Mouse (Mus musculus) stomach, embryonic 15.5 days (tissue): ENCODE measurements at regions not wholly inside any gene's neighbourhood (a gene's known extent, or its start where the extent isn't known, plus 50 kb on each side); places are given as distances from the start of the nearest gene placed in this dataset.

Experiments used
- ATAC-seq: fragments of 200-750 bp; cut with Nextera tagmentation; 2 replicates; pipeline ENCODE4 v1.8.0; 2017; ENCODE audit warnings: low read depth, moderate number of reproducible peaks, moderate TSS enrichment; ENCODE audit not compliant: insufficient read depth, low FRiP score
- H3K27ac ChIP-seq: fragments of 300-500 bp; sonication (generic); 2 replicates; pipeline ENCODE4 v1.5.1; 2015; ENCODE audit warnings: mild to moderate bottlenecking, inconsistent platforms
- H3K27me3 ChIP-seq: fragments of 300-500 bp; sonication (generic); replicated peaks from 2 replicates; pipeline ENCODE4 v1.6.1; 2015; ENCODE audit warnings: inconsistent platforms
- H3K36me3 ChIP-seq: fragments of 300-500 bp; sonication (generic); 2 replicates; pipeline ENCODE4 v1.6.1; 2015; ENCODE audit warnings: inconsistent platforms
- H3K4me1 ChIP-seq: fragments of 300-500 bp; sonication (generic); 2 replicates; pipeline ENCODE4 v1.6.1; 2015; ENCODE audit warnings: inconsistent platforms
- H3K4me2 ChIP-seq: fragments of 300-500 bp; sonication (generic); 2 replicates; pipeline ENCODE4 v1.6.1; 2015; ENCODE audit warnings: mild to moderate bottlenecking, inconsistent platforms
- H3K4me3 ChIP-seq: fragments of 300-500 bp; sonication (generic); replicated peaks from 2 replicates; pipeline ENCODE4 v1.5.1; 2015; ENCODE audit warnings: inconsistent platforms
- H3K9ac ChIP-seq: fragments of 300-500 bp; sonication (generic); 2 replicates; pipeline ENCODE4 v1.6.1; 2015; ENCODE audit warnings: inconsistent platforms
- H3K9me3 ChIP-seq: fragments of 300-500 bp; sonication (generic); 2 replicates; pipeline ENCODE4 v1.6.1; 2016; ENCODE audit warnings: inconsistent platforms
- WGBS: fragments of 180-500 bp; shearing (Covaris S2); methylation state at CpG from one replicate; pipeline ENCODE4 v1.1.7; 2015; 5-methylcytosine and 5-hydroxymethylcytosine counted together

DNA sequence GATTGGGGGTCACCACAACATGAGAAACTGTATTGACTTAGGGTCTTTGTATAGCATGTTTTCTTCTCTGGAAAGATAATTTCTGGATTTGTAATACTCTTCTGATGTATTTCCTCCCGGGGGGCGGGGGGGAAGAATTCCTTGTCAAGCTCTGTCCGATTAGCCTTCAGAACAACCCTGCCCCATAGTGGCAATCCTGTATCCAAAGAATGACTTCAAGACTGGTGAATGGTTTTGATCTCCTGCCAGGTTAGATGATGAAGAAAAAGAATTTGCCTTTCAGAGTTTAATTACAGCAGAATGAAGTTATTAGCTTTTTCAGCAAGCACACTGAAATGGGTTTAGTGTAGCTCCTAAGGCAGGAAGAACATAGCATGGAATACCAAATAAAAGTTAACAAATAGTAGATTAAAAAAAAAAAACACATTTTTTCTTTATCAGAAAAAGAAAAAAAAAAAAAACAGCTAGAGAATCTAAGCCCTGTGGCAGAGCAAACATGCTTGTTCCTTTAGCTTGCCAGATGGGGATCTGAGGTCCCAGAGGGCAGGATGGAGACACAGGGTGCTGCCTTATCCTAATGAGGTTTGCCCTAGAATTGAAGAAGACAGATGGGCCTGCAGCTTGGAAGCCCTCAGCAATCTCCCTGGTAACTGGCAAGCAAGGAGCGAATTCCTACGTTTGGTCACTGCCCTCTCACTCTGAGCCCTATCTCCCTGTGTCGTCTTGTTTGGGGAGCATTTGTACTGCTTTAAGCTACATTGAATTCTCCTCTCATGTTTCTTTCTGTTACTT lies 280.9 kb upstream of the Gm9972 start:
- no peak overlapping the region for H3K9ac ChIP-seq
- H3K27ac ChIP-seq, result no peak overlapping the region
- ATAC-seq, result no peak
- 66% methylated on average over 6 of the region's 6 CpGs for WGBS
- no peak overlapping the region for H3K4me3 ChIP-seq
- H3K4me1 ChIP-seq, result no peaks in the 10 kb centered on the region
- no peaks in the 10 kb centered on the region for H3K9me3 ChIP-seq
- H3K27me3 ChIP-seq, result no peaks in the 10 kb centered on the region
- H3K4me2 ChIP-seq, result no peak overlapping the region
- no peaks in the 10 kb centered on the region for H3K36me3 ChIP-seq

DNA sequence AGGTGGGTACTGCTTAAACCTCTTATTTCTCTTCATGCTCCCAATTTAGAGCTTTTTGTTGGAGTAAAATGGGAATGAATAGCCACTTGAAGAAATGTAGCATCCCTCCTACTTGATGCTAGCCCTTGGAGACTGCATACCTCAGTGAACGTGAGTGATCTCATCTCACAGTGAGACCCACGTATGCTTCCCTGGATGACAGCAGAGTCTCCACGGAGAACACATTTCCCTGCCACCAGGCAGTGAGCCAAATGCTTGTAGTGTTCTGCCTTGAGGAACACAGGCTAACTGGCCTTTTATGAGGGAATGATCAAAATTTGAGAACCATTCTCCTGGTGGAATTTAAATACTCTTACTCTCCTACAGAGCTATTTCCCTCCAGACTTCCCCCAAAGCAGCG lies 280.1 kb upstream of the Gm9972 start:
- Histone ChIP-seq H3K9ac (no peak overlapping the region), H3K4me1 (no peaks in the 10 kb centered on the region), H3K27ac (no peak overlapping the region), H3K9me3 (no peaks in the 10 kb centered on the region), H3K4me3 (no peak overlapping the region), H3K4me2 (no peak overlapping the region), H3K27me3 (no peaks in the 10 kb centered on the region), H3K36me3 (no peaks in the 10 kb centered on the region)
- WGBS, result 59% methylated on average over 4 of the region's 4 CpGs
- no peak for ATAC-seq

DNA sequence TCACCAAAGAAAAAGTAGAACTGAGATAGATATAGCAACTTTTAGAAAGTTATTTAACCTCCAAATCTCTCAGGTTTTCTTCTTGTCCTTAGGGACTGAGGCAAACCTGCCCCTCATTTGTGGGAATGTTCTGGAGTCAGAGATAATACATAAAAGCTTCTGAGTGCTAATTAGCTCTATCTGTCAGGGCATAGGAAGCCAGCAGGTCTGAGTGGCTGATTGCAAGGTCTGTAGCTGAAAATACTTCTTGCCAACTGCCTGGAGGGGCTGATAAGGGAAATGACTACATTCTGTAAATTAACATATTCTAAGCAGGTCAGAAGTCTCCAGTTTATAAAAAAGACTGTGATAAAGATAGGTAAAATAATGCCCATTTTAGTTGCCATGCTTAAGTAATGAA lies 270.3 kb upstream of the Gm9972 start:
- Histone ChIP-seq H3K27ac (no peak overlapping the region), H3K36me3 (no peaks in the 10 kb centered on the region), H3K4me2 (no peak overlapping the region), H3K9ac (no peak overlapping the region), H3K27me3 (no peaks in the 10 kb centered on the region), H3K4me3 (no peak overlapping the region), H3K9me3 (no peaks in the 10 kb centered on the region), H3K4me1 (no peaks in the 10 kb centered on the region)
- ATAC-seq, result no peak

DNA sequence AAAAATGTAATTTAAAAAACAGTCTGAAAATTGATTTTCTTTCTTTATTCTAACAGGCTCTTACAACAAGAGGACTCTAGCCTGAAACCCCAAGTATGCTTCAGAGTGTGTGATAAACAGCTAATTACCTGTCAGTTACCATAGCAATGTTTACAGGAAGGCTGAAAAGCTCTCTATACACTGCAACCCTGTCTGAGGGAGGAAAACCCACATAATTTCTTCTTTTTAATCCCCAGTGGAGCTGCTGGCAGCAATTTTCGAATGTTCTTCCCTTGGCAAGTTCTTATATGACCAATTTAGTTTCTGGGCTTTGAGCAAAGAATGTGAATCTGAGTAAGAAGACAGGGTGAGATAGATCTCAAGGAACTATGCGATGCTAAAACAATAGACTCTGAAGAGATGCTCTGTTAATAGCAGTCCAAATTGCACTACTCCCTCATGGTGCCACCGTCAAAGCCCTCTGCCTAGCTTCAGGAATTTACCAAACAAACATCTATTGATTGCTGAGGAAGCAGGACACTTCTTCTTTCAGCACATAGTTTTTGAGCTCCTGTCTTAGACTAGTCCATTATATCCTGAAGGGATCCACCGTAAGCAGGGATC lies 260.4 kb upstream of the Gm9972 start:
- H3K4me2 ChIP-seq, result no peak overlapping the region
- H3K4me3 ChIP-seq, result no peak overlapping the region
- no peaks in the 10 kb centered on the region for H3K27me3 ChIP-seq
- H3K9me3 ChIP-seq, result no peaks in the 10 kb centered on the region
- no peaks in the 10 kb centered on the region for H3K4me1 ChIP-seq
- 52% methylated on average over 4 of the region's 4 CpGs for WGBS
- H3K27ac ChIP-seq, result no peak overlapping the region
- H3K36me3 ChIP-seq, result no peaks in the 10 kb centered on the region
- H3K9ac ChIP-seq, result no peak overlapping the region
- ATAC-seq, result no peak

DNA sequence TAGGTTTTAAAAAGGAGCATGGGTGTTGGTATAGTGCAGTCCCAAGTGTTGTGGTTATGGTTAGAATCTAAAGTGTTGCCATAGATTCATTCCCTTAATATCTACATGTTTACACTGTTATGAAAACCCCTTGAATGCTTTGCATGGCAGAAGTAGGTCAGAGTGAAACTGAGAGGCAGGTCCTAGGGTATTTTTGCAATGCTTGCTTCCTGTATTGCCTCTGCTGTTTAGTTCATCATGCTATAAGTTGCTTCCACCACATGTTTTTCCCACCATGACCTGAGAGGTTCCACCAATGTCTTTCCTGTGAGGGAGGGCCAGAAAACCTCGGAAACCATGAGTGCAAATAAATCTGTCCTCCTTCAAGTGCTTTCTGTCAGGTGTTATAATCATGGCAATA lies 224.1 kb upstream of the Gm9972 start:
- no peak for ATAC-seq
- Histone ChIP-seq H3K9me3 (no peaks in the 10 kb centered on the region), H3K27ac (no peak overlapping the region), H3K36me3 (no peaks in the 10 kb centered on the region), H3K4me3 (no peak overlapping the region), H3K27me3 (no peaks in the 10 kb centered on the region), H3K4me1 (no peaks in the 10 kb centered on the region), H3K9ac (no peak overlapping the region), H3K4me2 (no peak overlapping the region)
- 55% methylated on average over 1 of the region's 1 CpGs for WGBS

DNA sequence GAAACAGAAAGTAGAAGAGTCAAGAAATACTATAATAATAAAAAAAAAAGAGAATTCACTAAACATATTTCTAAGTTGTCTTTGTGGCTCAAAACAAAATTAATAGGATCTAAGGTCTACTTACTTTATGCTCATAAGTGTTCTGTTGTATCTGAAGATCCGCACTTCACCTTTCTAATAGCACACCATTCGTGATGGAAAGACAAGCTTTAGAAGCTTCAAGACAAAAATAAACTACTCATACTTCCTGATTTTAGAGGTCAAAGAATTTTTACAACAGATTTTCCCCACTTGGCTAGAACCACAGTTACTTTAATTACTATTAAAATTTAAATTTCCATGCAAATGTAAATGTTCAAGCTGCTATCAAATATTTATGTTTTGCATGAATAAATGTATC lies 219.8 kb upstream of the Gm9972 start:
- H3K9ac ChIP-seq, result no peak overlapping the region
- WGBS, result 62% methylated on average over 2 of the region's 2 CpGs
- H3K9me3 ChIP-seq, result no peaks in the 10 kb centered on the region
- no peak overlapping the region for H3K4me3 ChIP-seq
- H3K27me3 ChIP-seq, result no peaks in the 10 kb centered on the region
- H3K4me2 ChIP-seq, result no peak overlapping the region
- H3K27ac ChIP-seq, result no peak overlapping the region
- no peaks in the 10 kb centered on the region for H3K4me1 ChIP-seq
- no peaks in the 10 kb centered on the region for H3K36me3 ChIP-seq
- no peak for ATAC-seq

DNA sequence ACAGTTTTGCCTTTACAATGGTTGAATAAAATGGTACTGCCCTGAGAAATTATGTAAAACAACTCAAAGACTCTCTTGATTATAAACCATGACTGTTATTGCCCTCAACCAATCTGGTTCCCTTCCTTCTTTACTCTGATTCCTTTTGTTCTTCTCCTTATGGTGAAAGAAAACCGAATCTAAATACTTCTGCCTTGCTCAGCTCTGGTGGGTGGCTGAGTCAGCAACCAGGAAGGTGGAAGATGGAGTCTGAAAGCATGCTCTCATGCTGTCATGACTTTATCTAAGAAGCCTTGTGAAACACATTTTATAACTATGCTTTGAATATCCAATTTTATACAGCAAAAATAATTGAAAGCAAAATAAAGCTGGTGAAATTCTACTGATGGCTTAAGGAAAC lies 212.7 kb upstream of the Gm9972 start:
- no peak overlapping the region for H3K4me3 ChIP-seq
- no peaks in the 10 kb centered on the region for H3K36me3 ChIP-seq
- H3K9ac ChIP-seq, result no peak overlapping the region
- ATAC-seq, result no peak
- H3K4me2 ChIP-seq, result no peak overlapping the region
- H3K9me3 ChIP-seq, result no peaks in the 10 kb centered on the region
- 57% methylated on average over 1 of the region's 1 CpGs for WGBS
- H3K4me1 ChIP-seq, result no peaks in the 10 kb centered on the region
- no peaks in the 10 kb centered on the region for H3K27me3 ChIP-seq
- no peak overlapping the region for H3K27ac ChIP-seq

DNA sequence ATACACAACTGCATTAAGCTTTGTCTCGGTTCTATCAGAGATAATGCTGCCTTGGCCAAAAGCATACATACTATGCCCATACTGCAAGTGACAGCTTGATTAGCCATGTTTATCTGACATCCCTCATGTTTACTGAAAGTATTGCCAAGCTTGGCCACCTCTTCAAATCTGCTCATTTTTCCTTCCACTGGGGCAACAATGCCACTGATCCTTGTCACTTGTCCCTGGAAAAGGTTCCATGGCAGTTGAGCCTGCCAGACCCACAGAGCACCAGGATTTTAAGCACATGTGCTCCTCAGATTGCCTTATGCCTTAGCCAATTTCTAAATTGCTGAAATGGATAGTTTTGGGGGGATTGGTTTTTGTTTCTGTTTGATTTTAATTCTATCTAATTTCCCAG lies 189.8 kb upstream of the Gm9972 start:
- no peak overlapping the region for H3K9ac ChIP-seq
- H3K36me3 ChIP-seq, result no peaks in the 10 kb centered on the region
- H3K4me2 ChIP-seq, result no peak overlapping the region
- H3K4me1 ChIP-seq, result no peaks in the 10 kb centered on the region
- 49% methylated on average over 1 of the region's 1 CpGs for WGBS
- H3K27me3 ChIP-seq, result no peaks in the 10 kb centered on the region
- no peak overlapping the region for H3K27ac ChIP-seq
- H3K9me3 ChIP-seq, result no peaks in the 10 kb centered on the region
- no peak overlapping the region for H3K4me3 ChIP-seq
- ATAC-seq, result no peak

DNA sequence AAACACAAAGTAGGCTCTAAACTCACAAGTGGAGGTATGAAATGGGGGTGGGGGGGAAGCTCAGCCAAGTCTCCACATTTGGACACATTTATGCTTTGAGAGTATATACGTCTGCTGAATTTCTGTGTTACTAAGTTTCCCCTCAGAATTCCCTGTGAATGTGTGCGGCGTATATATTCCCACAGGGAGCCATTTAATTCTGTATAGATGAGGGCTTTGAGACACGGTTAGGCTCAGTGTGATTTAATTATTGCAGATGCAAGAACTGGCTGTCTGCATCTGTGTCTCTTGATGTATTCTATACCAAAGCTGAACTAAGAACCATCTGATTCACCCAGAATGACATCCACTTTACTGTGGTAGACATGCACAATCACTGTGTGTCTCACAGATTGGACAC lies 181.1 kb upstream of the Gm9972 start:
- Histone ChIP-seq H3K4me3 (no peak overlapping the region), H3K27me3 (no peaks in the 10 kb centered on the region), H3K9me3 (no peaks in the 10 kb centered on the region), H3K9ac (no peak overlapping the region), H3K36me3 (no peaks in the 10 kb centered on the region), H3K4me1 (no peaks in the 10 kb centered on the region), H3K4me2 (no peak overlapping the region), H3K27ac (no peak overlapping the region)
- ATAC-seq, result no peak
- 86% methylated on average over 4 of the region's 4 CpGs for WGBS

DNA sequence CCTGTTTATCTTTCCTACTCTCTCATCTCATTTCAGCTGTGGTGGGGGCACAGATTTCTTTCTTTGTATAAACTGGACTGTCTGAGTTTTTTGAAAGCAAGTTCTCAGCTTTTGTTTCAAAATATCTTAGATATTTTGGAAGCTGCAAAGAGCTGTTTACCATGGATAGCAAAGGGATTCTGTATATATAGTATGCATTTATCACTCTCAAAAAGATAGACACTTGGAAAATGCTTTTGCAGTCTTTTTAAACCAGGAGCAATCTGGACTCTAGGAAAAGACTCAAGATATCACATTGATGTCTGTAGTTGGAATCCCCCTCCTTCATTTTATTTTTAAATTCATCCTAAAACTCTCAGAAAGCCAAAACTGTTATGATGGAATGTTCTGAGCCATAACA lies 177.9 kb upstream of the Gm9972 start:
- no peak for ATAC-seq
- no peaks in the 10 kb centered on the region for H3K36me3 ChIP-seq
- H3K27me3 ChIP-seq, result no peaks in the 10 kb centered on the region
- H3K4me2 ChIP-seq, result no peak overlapping the region
- H3K9ac ChIP-seq, result no peak overlapping the region
- H3K9me3 ChIP-seq, result no peaks in the 10 kb centered on the region
- no peak overlapping the region for H3K27ac ChIP-seq
- no peaks in the 10 kb centered on the region for H3K4me1 ChIP-seq
- no peak overlapping the region for H3K4me3 ChIP-seq

DNA sequence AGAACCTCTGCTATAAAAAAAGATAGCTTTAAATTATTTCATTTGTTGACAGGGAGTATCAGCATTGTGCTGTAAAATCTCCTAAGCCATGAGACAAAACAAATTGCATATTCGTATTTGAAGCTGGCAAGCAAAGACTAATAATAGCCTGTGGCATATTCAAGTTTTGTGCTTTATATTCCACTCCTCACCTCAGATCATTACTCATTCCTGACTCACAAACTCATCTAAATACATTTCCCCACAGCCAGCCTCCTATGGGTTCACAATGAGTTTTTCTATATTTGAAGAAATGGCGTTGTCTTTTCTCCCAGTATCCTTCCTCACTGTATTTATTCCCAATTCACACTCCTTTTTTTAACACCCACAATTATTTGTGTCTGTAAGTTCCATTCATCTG lies 161.5 kb upstream of the Gm9972 start:
- 84% methylated on average over 2 of the region's 2 CpGs for WGBS
- Histone ChIP-seq H3K36me3 (no peaks in the 10 kb centered on the region), H3K4me1 (no peaks in the 10 kb centered on the region), H3K9ac (no peak overlapping the region), H3K4me3 (no peak overlapping the region), H3K27ac (no peak overlapping the region), H3K4me2 (no peak overlapping the region), H3K27me3 (no peaks in the 10 kb centered on the region), H3K9me3 (no peaks in the 10 kb centered on the region)
- no peak for ATAC-seq

DNA sequence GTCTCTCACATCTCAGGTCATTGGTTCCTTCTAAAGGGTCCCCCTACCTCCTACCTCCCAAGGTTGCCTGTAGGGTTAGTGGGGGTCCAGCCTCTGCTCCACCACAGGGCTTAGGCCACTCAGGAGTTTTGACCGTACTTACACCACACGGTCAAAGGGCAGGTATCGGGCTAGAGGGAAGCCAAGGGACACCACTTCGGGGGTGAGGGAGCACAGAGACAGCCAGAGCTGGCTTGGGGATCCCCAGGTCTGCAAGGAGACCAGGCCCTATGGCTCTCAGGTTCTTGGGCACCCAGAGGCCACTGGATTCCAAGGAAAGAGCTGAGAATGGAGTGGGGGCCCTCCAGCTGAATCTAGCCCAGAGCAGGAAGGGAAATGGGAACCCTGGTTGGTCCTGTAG lies 135.5 kb upstream of the Gm9972 start:
- Histone ChIP-seq H3K4me1 (no peaks in the 10 kb centered on the region), H3K4me3 (no peak overlapping the region), H3K27ac (no peak overlapping the region), H3K9ac (no peak overlapping the region), H3K27me3 (no peaks in the 10 kb centered on the region), H3K9me3 (no peaks in the 10 kb centered on the region), H3K4me2 (no peak overlapping the region), H3K36me3 (no peaks in the 10 kb centered on the region)
- no peak for ATAC-seq
- WGBS, result 92% methylated on average over 4 of the region's 4 CpGs
